Mouse (Mus musculus): ENCODE results near the gene Akain1. TPM values are rescaled to one million over a fixed set of nuclear protein-coding genes. Genes with fewer than 3 reads are reported as not detected.

Gene Akain1
- total and polyA plus RNA-seq, 2 experiments from 2014 or later: 0.53 to 0.55 TPM

DNA sequence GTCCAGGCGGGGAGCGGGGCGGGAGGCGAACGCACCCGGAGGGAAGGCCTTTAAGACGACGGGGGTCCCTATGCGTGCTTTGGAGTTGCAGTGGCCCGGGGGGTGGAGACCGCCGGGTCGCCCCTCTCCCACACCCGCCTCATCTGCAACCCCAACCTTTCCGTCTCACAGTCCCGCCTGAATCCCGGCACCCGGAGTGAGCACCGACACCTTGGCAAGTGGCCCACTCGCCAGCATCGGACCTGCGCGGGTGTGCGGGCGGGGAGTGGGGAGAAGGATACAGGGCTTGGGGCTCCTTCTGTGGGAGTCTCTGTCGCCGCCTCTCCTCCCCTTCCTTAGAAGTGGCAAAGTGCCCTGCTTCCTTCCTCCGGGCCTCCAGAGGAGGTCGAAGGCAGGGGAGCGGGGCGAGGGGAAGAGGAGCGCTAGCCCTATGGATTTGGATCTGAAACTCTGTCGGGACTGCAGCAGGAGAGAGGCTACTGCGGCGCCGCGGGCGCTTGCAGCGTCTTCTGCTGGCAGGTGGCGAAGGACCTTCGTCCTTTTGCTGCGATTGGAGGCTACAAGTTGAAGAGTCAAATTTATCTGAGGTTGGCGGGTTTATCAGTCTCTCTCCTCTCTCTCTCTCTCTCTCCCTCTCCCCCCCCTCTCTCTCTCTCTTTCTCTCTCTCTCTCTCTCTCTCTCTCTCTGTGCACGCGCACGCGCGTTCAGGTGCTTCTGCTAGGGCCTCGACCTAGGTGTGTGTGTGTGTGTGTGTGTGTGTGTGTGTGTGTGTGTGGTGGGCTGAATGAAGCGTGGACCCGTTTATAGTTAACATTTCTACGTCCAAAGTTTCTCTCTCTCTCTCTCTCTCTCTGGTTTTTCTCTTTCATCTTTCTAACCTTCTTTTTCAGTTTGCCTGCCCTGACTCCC is 700 bp downstream of the Akain1 start:
- no peaks in the 10 kb centered on the region for H3K9me3 ChIP-seq (ENCODE audit: low read length)
- TF ChIP-seq CTCF (IDR thresholded peaks at IDR 0.05): no peak
- 1% methylated on average over 42 of the region's 52 CpGs for WGBS
- H3K9ac ChIP-seq (replicated peaks; ENCODE audit: low read length, poor library complexity, severe bottlenecking): peak overlapping the region; percentile 46; the same call in 1 of the 2 replicates
- ATAC-seq (ENCODE audit: low FRiP score) (peak; percentile 31), DNase-seq (ENCODE audit: low spot score) (peak; percentile 23)
- H3K4me3 ChIP-seq (ENCODE audit: low read depth, low read length): peak overlapping the region; percentile 63
- H3K4me1 ChIP-seq (ENCODE audit: insufficient read depth, low read length): 0 out of 2 replicates have a peak, but pooled peaks cover 5% of the 10 kb centered on the region
- H3K27ac ChIP-seq (ENCODE audit: low read depth, low read length): no peak overlapping the region
- H3K27me3 ChIP-seq (ENCODE audit: insufficient read depth, low read length): peaks cover 34% of the 10 kb centered on the region
- no peaks in the 10 kb centered on the region for H3K36me3 ChIP-seq (ENCODE audit: insufficient read depth, low read length)
- peak overlapping the region; percentile 99 for H3K4me2 ChIP-seq (ENCODE audit: low read depth, low read length, poor library complexity, severe bottlenecking)

DNA sequence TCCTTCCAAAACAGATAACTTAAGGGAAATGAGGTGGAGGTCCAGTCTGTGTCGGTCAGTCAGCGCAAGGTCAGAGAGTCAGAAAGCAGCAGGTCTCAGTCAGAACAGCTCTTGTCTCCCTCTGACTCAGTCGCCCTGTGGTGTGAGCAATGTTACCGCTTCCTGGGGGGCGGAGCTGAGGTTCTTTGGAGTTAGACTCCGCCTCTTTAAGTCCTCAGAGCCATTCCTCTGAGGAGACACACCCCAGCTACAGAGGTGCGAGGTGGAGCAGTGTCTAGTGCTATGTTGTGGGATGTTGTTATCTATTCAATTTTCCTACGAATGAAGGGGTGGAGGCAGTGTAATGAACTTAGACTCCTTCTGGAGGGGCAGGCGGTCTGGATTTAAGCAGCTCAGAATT is 1.9 kb downstream of the Akain1 start:
- H3K27me3 ChIP-seq (ENCODE audit: insufficient read depth, low read length): peaks cover 34% of the 10 kb centered on the region
- H3K27ac ChIP-seq (ENCODE audit: low read depth, low read length): no peak overlapping the region

DNA sequence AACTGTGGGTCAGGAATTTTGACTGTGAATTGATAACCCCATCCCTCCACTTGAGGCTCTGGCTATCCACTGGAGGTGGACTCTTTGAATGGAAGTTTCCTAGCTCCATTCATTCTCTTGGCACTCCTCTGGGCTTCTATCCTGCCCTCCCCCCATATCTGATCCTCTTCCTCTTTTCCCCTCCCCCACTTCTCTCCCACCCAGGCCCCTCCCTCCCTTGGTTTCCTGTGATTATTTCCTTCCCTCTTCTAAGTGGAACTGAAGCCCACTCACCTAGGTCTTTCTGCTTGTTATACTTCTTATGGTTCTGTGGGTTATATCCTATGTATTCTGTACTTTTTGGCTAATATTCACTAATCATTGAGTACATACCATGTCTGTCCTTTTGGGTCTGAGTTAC is 9.6 kb downstream of the Akain1 start:
- no peak for TF ChIP-seq CTCF (IDR thresholded peaks at IDR 0.05)
- no peak for ATAC-seq (ENCODE audit: low FRiP score)
- Histone ChIP-seq H3K9me3 (ENCODE audit: low read length) (no peaks in the 10 kb centered on the region), H3K4me1 (ENCODE audit: insufficient read depth, low read length) (no peaks in the 10 kb centered on the region), H3K27me3 (ENCODE audit: insufficient read depth, low read length) (no peaks in the 10 kb centered on the region), H3K27ac (ENCODE audit: low read depth, low read length) (no peak overlapping the region), H3K9ac (replicated peaks; ENCODE audit: low read length, poor library complexity, severe bottlenecking) (no peak overlapping the region), H3K4me3 (ENCODE audit: low read depth, low read length) (no peak overlapping the region), H3K36me3 (ENCODE audit: insufficient read depth, low read length) (no peaks in the 10 kb centered on the region), H3K4me2 (ENCODE audit: low read depth, low read length, poor library complexity, severe bottlenecking) (no peak overlapping the region)
- no peak for DNase-seq (ENCODE audit: low spot score)

More for the DNA sequence above, 1.9 kb downstream of the Akain1 start:
- no peak for DNase-seq (ENCODE audit: low spot score)
- Histone ChIP-seq H3K9ac (replicated peaks; ENCODE audit: low read length, poor library complexity, severe bottlenecking) (no peak overlapping the region), H3K4me1 (ENCODE audit: insufficient read depth, low read length) (0 out of 2 replicates have a peak, but pooled peaks cover 5% of the 10 kb centered on the region), H3K36me3 (ENCODE audit: insufficient read depth, low read length) (no peaks in the 10 kb centered on the region), H3K9me3 (ENCODE audit: low read length) (no peaks in the 10 kb centered on the region), H3K4me2 (ENCODE audit: low read depth, low read length, poor library complexity, severe bottlenecking) (no peak overlapping the region), H3K4me3 (ENCODE audit: low read depth, low read length) (no peak overlapping the region)
- ATAC-seq (ENCODE audit: low FRiP score): no peak
- TF ChIP-seq CTCF (IDR thresholded peaks at IDR 0.05): no peak
- 13% methylated on average over 9 of the region's 9 CpGs for WGBS

DNA sequence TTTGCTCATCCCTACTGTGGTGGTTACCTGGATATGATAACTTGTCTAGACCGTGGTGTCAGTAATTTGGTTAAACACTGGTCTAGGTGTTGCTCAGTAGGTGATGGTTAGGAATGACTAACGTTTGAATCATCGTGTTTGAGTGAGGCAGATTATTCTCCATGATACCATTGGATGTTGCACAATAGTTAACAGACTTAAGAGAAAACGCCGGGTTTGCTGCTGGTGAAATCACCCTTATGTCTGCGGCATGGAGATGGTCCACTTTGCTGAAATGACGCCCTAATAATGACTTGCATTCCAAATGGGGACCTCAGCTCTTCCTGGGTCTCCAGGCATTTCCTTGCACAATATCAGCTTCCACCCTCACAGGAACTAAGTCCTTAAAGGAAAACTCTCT is 22.6 kb downstream of the Akain1 start:
- no peaks in the 10 kb centered on the region for H3K4me1 ChIP-seq (ENCODE audit: insufficient read depth, low read length)
- no peak for TF ChIP-seq CTCF (IDR thresholded peaks at IDR 0.05)
- H3K36me3 ChIP-seq (ENCODE audit: insufficient read depth, low read length): no peaks in the 10 kb centered on the region
- H3K27ac ChIP-seq (ENCODE audit: low read depth, low read length): no peak overlapping the region
- WGBS: 92% methylated on average over 7 of the region's 7 CpGs
- no peak overlapping the region for H3K9ac ChIP-seq (replicated peaks; ENCODE audit: low read length, poor library complexity, severe bottlenecking)
- H3K9me3 ChIP-seq (ENCODE audit: low read length): no peaks in the 10 kb centered on the region
- H3K27me3 ChIP-seq (ENCODE audit: insufficient read depth, low read length): no peaks in the 10 kb centered on the region
- no peak overlapping the region for H3K4me3 ChIP-seq (ENCODE audit: low read depth, low read length)
- H3K4me2 ChIP-seq (ENCODE audit: low read depth, low read length, poor library complexity, severe bottlenecking): no peak overlapping the region
- ATAC-seq (ENCODE audit: low FRiP score): no peak
- DNase-seq (ENCODE audit: low spot score): no peak

DNA sequence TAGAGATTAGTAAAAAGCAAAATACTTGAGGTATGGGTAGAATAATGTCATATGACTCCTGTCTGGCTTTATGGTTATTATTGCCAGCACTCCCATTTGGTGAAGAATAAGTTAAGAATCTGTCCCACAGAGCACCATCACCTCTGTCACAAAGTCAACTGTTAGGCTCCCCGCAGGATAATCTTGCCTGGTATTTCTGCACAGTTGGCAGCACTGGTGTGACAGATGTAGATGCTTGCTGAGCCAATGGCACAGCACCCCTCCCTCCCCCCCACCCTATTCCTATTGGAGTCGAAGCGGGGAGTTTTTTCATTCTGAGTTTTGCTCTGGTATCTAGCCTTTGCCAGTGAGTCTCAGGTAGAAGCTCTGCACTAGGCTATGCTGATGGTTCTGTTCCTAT is 23.9 kb downstream of the Akain1 start:
- Histone ChIP-seq H3K27ac (ENCODE audit: low read depth, low read length) (no peak overlapping the region), H3K27me3 (ENCODE audit: insufficient read depth, low read length) (no peaks in the 10 kb centered on the region), H3K4me3 (ENCODE audit: low read depth, low read length) (no peak overlapping the region), H3K9me3 (ENCODE audit: low read length) (no peaks in the 10 kb centered on the region), H3K4me2 (ENCODE audit: low read depth, low read length, poor library complexity, severe bottlenecking) (no peak overlapping the region), H3K4me1 (ENCODE audit: insufficient read depth, low read length) (no peaks in the 10 kb centered on the region), H3K9ac (replicated peaks; ENCODE audit: low read length, poor library complexity, severe bottlenecking) (no peak overlapping the region), H3K36me3 (ENCODE audit: insufficient read depth, low read length) (no peaks in the 10 kb centered on the region)
- TF ChIP-seq CTCF (IDR thresholded peaks at IDR 0.05): no peak
- DNase-seq (ENCODE audit: low spot score): no peak
- ATAC-seq (ENCODE audit: low FRiP score): no peak
- WGBS: 51% methylated on average over 3 of the region's 3 CpGs

DNA sequence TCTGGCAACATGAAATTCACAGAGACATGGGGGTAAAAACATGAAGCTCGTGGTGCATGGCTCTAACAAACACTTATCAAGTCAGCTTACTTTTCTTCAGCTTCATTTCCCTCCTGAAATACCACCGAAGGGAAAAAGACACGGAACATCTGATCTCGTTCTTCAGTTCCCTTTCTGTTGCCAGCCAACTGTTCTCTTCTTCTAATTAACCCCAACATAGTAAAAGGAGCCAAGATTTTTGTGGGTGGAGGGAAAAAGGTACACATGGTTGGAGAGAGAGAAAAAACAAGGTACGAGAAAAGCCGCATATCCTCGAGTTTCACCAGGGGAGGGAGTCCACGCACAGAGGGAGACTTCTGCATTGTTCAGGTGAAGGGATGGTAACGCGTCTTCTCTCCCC is 32.0 kb downstream of the Akain1 start:
- no peak overlapping the region for H3K4me2 ChIP-seq (ENCODE audit: low read depth, low read length, poor library complexity, severe bottlenecking)
- H3K4me1 ChIP-seq (ENCODE audit: insufficient read depth, low read length): no peaks in the 10 kb centered on the region
- no peak overlapping the region for H3K4me3 ChIP-seq (ENCODE audit: low read depth, low read length)
- H3K9me3 ChIP-seq (ENCODE audit: low read length): no peaks in the 10 kb centered on the region
- DNase-seq (ENCODE audit: low spot score) (no peak), ATAC-seq (ENCODE audit: low FRiP score) (no peak)
- H3K36me3 ChIP-seq (ENCODE audit: insufficient read depth, low read length): no peaks in the 10 kb centered on the region
- WGBS: 49% methylated on average over 10 of the region's 10 CpGs
- no peaks in the 10 kb centered on the region; the same call in 1 of the 2 replicates for H3K27me3 ChIP-seq (ENCODE audit: insufficient read depth, low read length)
- no peak for TF ChIP-seq CTCF (IDR thresholded peaks at IDR 0.05)
- H3K9ac ChIP-seq (replicated peaks; ENCODE audit: low read length, poor library complexity, severe bottlenecking): no peak overlapping the region
- no peak overlapping the region for H3K27ac ChIP-seq (ENCODE audit: low read depth, low read length)

All from midbrain, postnatal 0 days (tissue).